Comparison of ENCODE assay signal across 47 mouse cellular contexts in genomic region chr3:67358376-67358775, GRCm38 (mm10). TPM values are rescaled to one million over a fixed set of nuclear protein-coding genes. Genes with fewer than 3 reads are reported as not detected.
"Had no signal": no experiment of that assay in that cellular context is flagged by ENCODE, and none has a peak within 500 bp of the region (broad histone marks: within the 10 kb centered on the region; RNA-seq: fewer than 3 reads in every experiment).

No protein-coding gene starts in this region.

- H3K9me3 ChIP-seq: limb, embryonic 10.5 days; limb, embryonic 13.5 days; limb, embryonic 15.5 days; liver, embryonic 12.5 days; liver, embryonic 13.5 days; liver, embryonic 15.5 days; lung, embryonic 15.5 days; midbrain, embryonic 10.5 days; midbrain, embryonic 12.5 days; midbrain, embryonic 13.5 days; midbrain, embryonic 15.5 days; neural tube, embryonic 12.5 days; neural tube, embryonic 13.5 days had no signal

- ATAC-seq: liver, embryonic 12.5 days; liver, postnatal 0 days; lung, postnatal 0 days; midbrain, embryonic 13.5 days; midbrain, embryonic 15.5 days; midbrain, embryonic 16.5 days had no signal

- H3K27ac ChIP-seq: limb, embryonic 10.5 days; limb, embryonic 12.5 days; limb, embryonic 13.5 days; limb, embryonic 15.5 days; liver, embryonic 12.5 days; liver, embryonic 13.5 days; liver, embryonic 14.5 days; liver, embryonic 15.5 days; lung, embryonic 15.5 days; macrophage; midbrain, embryonic 10.5 days; midbrain, embryonic 12.5 days; midbrain, embryonic 13.5 days; midbrain, embryonic 15.5 days; neural tube, embryonic 12.5 days; neural tube, embryonic 13.5 days had no signal

- H3K27me3 ChIP-seq: limb, embryonic 12.5 days; limb, embryonic 13.5 days; limb, embryonic 15.5 days; liver, embryonic 12.5 days; liver, embryonic 13.5 days; liver, embryonic 15.5 days; lung, embryonic 15.5 days; megakaryocyte, embryonic 14.5 days; midbrain, embryonic 12.5 days; midbrain, embryonic 13.5 days; midbrain, embryonic 15.5 days; neural tube, embryonic 12.5 days had no signal

- H3K4me2 ChIP-seq: limb, embryonic 12.5 days; limb, embryonic 13.5 days; limb, embryonic 15.5 days; liver, embryonic 11.5 days; liver, embryonic 12.5 days; liver, embryonic 13.5 days; liver, embryonic 15.5 days; lung, embryonic 14.5 days; lung, embryonic 15.5 days; midbrain, embryonic 11.5 days; midbrain, embryonic 12.5 days; midbrain, embryonic 13.5 days; midbrain, embryonic 15.5 days; neural tube, embryonic 12.5 days; neural tube, embryonic 13.5 days had no signal

- H3K4me1 ChIP-seq: limb, embryonic 10.5 days; limb, embryonic 12.5 days; limb, embryonic 13.5 days; limb, embryonic 15.5 days; liver, embryonic 12.5 days; liver, embryonic 13.5 days; liver, embryonic 15.5 days; lung, embryonic 15.5 days; midbrain, embryonic 10.5 days; midbrain, embryonic 12.5 days; midbrain, embryonic 13.5 days; midbrain, embryonic 15.5 days; neural tube, embryonic 12.5 days; neural tube, embryonic 13.5 days had no signal

- H3K9ac ChIP-seq: limb, embryonic 12.5 days; limb, embryonic 13.5 days; limb, embryonic 15.5 days; liver, embryonic 12.5 days; liver, embryonic 13.5 days; liver, embryonic 14.5 days; liver, embryonic 15.5 days; liver, postnatal 0 days; lung, embryonic 14.5 days; lung, embryonic 15.5 days; midbrain, embryonic 12.5 days; midbrain, embryonic 13.5 days; midbrain, embryonic 15.5 days; neural tube, embryonic 12.5 days; neural tube, embryonic 13.5 days had no signal

- H3K4me3 ChIP-seq: limb, embryonic 10.5 days; limb, embryonic 12.5 days; limb, embryonic 13.5 days; limb, embryonic 15.5 days; liver, embryonic 12.5 days; liver, embryonic 13.5 days; liver, embryonic 15.5 days; lung, embryonic 15.5 days; megakaryocyte, embryonic 14.5 days; midbrain, embryonic 10.5 days; midbrain, embryonic 12.5 days; midbrain, embryonic 13.5 days; midbrain, embryonic 15.5 days; myocyte; neural tube, embryonic 12.5 days; neural tube, embryonic 13.5 days had no signal

- H3K36me3 ChIP-seq: limb, embryonic 12.5 days; lung, embryonic 15.5 days; midbrain, embryonic 10.5 days; midbrain, embryonic 12.5 days; midbrain, embryonic 13.5 days; midbrain, embryonic 15.5 days; neural tube, embryonic 12.5 days; neural tube, embryonic 13.5 days had no signal

- DNase-seq: left cerebral cortex, postnatal 4 days; liver; liver, embryonic 13.5 days; liver, postnatal 0 days; lung, adult 18-20 months; lung, adult 2 months; lung, embryonic 14.5 days; lung, postnatal 10 days; lung, postnatal 14 days; lung, postnatal 36 days; lung, postnatal 4 days; midbrain, embryonic 14.5 days had no signal

RNA-seq across cellular contexts. Expression of gene Mlf1, which starts 15.5 kb away (rescaled TPM):
- total RNA-seq: megakaryocyte-erythroid progenitor cell, adult 5-6 weeks; monocyte, adult 5-6 weeks had no signal
- polyA plus RNA-seq: liver, adult 2 months; macrophage had no signal

RNA-seq across cellular contexts. Expression of gene Gm17402, which starts 16.6 kb away (rescaled TPM):
- total RNA-seq: left cerebral cortex, postnatal 14 days; left cerebral cortex, postnatal 25 days; left cerebral cortex, postnatal 36 days; left cerebral cortex, postnatal 4 days; liver, adult 2 months; megakaryocyte progenitor cell, adult 5-6 weeks; megakaryocyte, adult 5-6 weeks; megakaryocyte-erythroid progenitor cell, adult 5-6 weeks; midbrain, postnatal 0 days; monocyte, adult 5-6 weeks had no signal
- polyA plus RNA-seq: limb, embryonic 10.5 days; limb, embryonic 11.5 days; limb, embryonic 12.5 days; limb, embryonic 13.5 days; limb, embryonic 14.5 days; limb, embryonic 15.5 days; liver, adult 2 months; liver, embryonic 11.5 days; liver, embryonic 12.5 days; liver, embryonic 13.5 days; liver, embryonic 14.5 days; liver, embryonic 15.5 days; liver, embryonic 16.5 days; liver, postnatal 0 days; lung, adult 2 months; lung, embryonic 14.5 days; lung, embryonic 15.5 days; lung, embryonic 16.5 days; lung, postnatal 0 days; macrophage; midbrain, embryonic 10.5 days; midbrain, embryonic 11.5 days; midbrain, embryonic 12.5 days; midbrain, embryonic 13.5 days; midbrain, embryonic 14.5 days; midbrain, embryonic 15.5 days; midbrain, embryonic 16.5 days; midbrain, postnatal 0 days; myocyte; neural tube, embryonic 11.5 days; neural tube, embryonic 12.5 days; neural tube, embryonic 13.5 days had no signal
